Mouse (Mus musculus) 416B (cell line): Measurements from ENCODE around the gene Calhm4.
"Not testable (repeated sequence)": the region's sequence is repeated elsewhere in the genome, so short reads cannot be mapped to it uniquely, and the experiment has no call there.

ENCODE experiments used
- DNase-seq: peaks from one replicate; pipeline ENCODE4 v3.0.0; 2011; ENCODE audit warnings: low read depth

Calhm4 gene

DNA sequence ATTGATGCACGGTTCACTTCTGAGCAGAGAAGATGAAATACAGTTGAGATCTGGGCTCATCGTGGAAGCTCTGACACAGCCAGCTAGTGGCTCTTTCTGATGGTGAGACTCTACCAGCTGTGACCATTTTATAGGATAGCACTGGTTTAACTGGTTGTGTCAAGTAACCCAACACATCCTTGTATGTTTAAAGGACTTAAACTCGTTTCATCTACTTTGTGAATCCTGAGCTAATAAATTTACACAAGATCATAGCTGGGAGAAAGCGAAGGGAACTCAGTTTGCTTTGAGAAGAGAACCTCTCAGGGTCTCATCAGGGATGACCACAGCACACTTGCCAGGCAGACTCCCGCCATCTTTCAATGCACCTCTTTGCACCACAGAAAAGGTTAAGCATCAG is at the start of gene Calhm4:
Calhm4 (minus strand) TSS at position 101 of the 400 bp plus-strand sequence.
- no peak for DNase-seq

DNA sequence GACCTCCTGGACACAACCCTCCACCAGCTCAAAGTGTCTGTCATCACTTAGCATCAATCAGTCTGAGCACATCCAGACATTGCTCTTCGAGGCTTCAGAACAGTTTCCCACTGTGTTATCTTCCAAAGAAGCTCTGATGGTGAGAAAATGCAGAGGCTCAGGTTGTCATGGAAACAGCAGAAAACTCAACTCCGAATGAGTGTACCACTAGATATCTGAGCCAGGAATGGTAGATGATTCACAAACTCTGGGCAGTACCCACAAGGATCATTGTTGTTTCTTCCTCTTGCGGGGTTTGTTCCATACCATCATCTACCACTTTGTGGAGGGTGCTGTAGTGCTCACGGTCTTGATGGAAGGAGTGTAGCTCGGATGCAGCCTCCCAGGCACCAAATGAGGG is 47.8 kb upstream of the Calhm4 start:
- DNase-seq, result no peak

DNA sequence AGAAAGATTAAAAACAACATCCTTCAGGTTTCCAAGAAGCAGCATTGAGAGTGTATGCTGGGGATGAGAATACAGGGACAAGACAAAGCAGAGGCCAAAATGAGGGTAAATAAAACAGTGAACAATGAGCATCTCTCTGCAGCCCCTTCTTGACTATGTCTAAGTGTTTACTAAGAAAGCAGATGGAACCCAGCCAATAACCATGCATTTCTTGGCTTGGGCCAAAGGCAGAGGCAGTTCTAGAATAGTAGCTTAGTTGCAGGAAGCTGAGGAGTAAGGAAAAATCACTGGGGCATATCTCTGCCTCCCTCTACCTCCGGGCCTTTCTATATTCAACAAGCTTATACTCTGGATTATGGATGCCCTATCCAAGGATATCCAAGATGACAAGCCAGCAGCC is 46.4 kb upstream of the Calhm4 start:
- DNase-seq, result no peak

DNA sequence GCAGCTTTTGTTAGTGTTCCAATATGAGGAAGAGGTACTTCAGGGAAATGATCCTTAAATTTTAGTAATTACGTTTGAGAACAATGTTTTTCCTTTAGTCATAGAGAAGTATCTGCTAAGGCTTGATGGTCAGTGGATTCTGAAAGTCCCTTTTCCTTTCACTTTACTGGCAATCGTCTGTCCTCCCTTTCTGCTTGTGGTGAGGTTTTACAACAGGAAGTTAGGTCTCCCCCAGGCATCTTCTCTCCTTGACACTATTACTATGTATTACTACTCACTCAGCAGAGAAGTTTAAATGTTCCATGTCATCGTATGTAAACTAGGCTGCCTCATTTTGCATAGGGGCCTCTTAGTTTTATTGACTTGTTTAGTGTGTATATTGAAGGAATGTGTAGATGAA is 45.4 kb upstream of the Calhm4 start:
- DNase-seq, result peak; percentile 36

DNA sequence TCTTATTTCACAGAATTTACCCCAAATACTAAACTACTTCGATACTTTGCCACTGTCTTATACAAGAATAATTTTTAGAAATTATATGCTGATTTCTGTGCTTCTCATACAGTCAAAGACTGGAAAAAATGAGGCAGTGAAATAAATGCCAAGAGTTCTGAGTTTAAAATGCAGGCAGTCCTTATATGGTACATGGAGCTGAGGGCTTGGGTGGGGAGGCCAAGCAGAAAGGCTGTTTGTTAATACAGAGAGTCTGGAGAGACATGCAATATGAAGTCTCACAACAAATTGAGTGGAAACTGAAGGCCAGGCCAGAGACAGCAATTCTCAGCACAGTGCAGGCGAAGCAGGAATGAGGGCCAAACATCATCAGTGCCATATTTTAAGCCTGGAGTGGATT is 44.4 kb upstream of the Calhm4 start:
- no peak for DNase-seq

DNA sequence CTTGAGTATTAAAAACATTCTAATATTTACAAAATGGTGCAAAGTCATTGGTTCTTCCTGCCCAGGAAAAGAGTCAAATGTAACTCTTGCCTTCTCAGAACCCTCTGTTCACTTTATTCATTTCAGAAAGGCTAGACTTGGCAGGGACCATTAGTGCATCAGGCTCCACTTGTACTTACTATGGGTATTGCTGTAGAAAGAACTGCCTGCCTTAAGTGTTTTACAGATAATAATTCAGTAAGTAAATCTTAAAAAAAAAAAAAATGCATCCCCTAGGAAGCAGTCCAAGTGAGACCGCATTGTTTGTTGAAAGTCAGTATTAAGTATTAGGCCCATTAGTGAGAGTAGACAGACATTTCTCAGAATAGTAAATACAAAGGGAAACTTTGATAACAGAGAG is 42.4 kb upstream of the Calhm4 start:
- no peak for DNase-seq

DNA sequence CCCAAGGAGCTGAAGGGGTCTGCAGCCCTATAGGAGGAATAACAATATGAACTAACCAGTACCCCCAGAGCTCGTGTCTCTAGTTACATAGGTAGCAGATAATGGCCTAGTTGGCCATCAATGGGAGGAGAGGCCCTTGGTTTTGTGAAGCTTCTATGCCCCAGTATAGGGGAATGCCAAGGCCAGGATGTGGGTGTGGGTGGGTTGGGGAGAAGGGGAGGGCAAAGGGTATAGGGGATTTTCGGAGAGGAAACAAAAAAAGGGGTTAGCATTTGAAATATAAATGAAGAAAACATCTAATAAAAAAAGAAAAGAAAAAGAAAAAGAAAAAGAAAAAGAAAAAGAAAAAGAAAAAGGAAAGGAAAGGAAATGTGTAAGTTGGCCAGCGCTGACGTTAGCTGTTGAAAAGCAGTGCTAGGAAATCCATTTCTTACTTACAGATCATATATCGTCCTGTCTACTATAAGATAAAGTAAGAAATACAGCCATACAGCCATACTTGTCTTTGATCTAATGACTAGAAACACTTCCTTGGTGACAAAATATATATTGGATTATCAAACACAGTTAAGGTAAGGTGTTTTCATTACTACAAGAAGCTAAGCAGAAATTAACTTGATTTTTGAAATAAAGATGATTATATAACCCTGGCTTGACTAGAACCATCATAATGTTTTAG is 30.6 kb upstream of the Calhm4 start:
- DNase-seq, result no peak

DNA sequence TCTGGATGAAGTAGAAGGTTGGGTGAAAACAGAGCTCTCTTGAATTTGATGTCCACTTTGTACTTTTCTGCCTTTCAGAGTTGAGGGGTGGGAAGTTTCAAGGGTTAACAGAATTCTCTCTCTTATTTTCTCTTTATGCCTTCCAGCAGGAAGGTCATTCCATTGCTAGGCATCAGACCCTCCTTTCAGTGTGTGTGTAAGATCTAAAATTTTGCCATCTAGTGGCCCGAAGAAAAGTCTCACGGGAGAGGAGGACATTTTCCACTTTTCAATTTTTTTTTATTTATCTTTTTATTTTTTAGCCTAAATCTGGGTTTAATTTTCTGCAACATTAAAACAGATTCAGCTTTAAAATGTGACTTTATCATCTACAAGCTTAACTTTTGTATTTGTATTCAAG is 27.5 kb upstream of the Calhm4 start:
- DNase-seq, result peak; percentile 5

DNA sequence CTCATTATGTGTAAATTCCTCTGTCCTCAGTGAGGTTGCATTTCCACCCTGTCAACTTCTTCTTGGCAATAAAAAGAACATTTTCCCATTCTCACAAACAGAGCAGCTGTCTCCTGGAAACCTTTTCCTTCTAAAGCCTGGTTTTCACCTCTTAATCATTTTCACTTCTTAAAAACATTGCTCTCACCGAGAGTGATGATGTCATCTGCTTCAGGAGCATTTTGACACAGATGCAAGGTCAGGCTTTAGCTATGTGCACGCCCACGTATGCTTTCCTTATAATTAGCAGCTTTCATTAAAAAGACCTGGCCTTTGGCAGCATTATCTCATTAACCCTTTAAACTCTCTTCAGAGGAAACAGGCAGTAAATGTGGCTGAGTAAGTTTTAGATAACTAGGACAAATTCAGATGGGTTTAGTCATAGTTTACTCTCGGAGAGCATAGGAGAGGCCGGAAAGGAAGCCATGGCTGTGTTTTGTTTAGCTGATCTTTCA is 26.9 kb upstream of the Calhm4 start:
- no peak for DNase-seq

DNA sequence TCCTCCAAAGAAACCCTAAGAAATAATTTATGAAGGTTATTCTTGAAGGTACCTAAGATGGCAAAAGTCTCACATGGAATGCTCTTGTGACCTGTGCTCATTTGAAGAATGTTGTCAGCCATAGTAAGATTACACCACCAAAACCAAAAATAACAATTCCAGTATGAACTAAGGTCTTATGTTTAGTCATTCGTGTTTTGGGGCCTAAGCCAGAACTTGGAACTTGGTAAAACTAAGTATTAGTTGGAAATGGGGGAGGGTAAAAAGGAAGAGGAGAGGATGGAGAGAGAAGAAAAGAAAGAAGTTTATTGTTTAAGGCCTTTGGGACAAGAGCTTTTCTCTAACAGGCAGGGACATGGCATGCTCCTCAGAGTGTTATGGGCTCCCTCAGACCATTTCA is 25.5 kb upstream of the Calhm4 start:
- no peak for DNase-seq

DNA sequence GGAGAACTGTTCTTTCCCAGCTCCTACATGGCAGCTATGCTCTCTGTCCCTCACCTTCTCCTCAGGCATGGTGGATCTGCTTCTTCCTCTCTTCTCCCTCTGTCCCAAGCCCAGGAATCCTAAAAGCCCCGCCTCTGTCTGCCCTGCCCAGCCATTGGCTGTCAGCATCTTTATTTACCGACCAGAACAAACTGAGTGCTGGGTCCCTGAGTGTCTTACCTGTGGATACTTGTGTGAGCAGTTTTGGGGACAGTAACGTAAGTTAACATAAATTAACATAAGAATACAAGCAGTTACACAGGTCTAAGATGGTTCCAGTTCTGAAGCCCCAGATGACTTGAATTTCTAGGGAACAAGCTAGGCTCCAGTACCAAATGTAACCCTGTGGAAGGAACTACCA is 22.5 kb upstream of the Calhm4 start:
- no peak for DNase-seq

DNA sequence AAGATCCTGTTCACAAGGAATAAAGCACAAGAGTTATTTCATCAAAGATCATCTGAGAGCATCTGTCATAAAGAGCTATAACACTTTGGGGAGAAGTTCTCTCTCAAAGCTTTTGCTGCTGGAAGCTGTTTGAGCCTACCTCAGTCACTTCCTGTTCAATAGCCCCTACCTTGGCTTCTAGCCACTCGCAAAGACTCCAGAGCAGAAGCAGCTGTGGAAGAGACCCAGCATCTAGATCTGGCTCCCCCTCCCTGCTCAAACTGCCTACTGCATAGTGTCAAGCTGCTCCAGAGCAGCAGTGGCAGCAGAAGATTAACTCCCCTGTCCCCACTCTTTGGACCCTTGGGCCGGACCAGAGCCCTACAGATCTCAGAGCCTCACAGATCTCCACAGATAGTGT is 9.9 kb upstream of the Calhm4 start:
- DNase-seq, result no peak

DNA sequence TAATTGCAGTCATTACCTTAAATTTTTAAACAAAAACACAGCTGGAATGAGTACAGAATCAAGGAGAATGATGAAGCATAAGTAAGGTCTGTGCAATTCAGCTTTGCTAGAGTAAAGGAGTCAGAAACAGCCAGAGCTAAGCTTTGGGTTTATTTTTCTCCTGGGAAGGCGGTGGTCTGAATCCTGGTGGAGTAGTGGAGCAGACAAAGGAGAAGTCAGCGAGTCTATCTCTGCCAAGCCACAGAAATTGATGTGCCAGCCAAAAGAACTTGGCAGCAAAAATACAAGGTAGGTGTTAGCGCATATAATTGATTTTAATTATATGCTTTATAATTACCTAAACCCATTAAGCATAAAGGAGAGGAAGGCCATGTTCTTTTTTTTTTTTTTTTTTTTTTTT is 6.7 kb downstream of the Calhm4 start, which contains the start of gene Trappc3l:
Trappc3l (plus strand) TSS at position 197 of the 400 bp plus-strand sequence.
- no peak for DNase-seq

DNA sequence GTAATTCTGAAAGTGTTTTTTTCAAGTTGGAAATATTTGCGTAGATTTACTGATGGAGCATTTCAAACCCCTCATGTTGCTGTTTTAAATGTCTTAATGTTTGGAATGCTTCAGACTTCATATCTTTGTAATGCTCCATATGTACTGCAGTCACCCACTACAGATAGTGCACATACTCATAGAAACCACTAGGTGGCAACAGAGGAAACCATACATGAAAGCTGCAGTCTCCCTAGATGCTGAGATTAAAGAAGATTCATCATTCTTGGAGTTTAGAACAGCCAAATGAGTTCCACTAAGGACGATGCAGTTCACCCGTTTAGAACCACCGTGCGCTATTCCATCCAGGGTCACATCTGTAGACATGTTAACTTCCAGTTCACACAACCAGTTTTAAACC is 7.5 kb downstream of the Calhm4 start:
- DNase-seq, result peak; percentile 69

DNA sequence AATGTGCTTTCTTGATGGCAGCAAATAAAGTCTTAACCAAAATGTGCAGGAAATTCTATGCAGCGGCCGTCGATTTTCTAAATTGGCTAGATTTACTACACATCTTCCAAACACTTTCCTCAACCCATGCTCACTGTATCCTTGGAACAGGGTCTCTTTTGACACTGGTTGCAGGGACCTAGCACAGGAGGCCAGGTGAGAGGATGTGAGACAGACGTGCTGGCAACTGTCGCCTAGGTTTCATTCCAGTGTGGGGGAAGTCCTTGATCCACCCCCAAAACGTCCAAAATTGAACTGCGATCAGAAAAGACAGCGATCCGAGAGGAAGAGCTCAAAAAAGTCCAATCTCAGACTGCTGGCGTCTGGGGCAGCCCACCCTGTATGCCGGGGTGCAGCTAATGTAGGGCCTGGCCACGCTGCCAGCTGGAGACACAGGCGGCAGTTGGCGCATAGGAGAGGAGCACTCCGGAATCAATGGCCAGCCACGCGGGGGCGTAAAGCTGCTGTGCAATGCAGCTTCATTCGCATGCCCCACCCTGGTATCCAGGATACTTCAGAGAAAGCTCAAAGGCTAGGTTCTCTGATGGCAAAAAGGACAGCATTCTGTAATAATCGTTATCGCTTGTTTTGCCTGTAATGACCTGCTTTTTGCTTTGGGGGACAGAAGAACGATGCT is 10.3 kb downstream of the Calhm4 start:
- no peak for DNase-seq

DNA sequence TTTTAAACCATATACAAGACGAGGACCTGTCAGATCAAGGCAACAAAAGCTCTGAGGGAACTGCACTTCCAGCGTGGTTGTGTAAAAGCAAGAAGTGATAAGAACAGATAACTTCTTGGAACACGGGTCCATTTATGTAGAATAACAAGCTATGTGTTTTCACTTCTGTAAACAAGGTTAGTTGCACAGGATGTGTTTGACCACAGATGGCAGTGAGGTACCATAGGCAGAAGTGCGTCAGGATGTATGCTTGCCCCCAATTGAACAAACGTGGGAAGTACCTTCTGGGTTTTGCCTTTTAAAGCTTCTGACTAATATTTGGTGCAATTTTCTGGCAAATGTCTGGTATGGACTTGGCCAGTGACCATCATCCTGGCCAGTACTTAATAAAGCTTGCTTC is 13.8 kb downstream of the Calhm4 start:
- no peak for DNase-seq

DNA sequence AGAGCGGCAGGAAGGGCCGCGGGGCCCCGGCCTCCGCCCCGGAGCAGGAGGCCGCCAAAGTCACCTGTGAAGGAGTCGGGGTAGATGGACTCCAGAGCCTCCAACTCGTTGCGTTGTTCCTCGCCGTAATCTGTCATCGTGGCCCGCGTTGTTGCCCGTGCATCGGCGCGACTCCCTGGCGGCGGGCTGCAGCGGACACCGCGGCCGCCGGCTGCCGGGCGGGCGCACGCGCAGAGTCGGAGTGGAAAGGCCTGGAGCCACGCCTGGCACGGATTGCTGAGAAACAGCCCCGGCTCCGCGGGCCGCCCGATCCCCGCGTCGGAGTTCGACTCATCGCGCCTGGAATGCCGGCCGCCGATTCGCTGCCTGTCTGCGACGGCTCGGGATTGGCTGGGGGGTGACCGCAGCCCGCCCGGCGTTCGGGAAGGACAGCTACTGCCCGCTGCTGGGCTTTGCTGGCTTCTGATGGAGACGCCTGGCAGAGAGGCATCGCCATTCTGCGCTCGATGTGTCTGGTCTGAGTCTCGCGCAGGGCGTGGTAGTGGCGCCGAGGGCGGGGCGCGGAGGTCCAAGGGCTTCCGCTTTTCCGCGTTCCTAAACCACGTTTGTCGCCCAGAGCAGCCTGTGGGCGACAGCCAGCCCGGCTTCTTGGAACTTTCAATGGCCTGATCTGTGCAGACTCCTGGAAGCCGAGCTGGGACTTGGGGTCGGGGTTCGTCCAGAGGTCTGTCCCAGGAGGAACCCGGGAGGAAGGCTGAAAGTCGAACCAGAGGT is 24.6 kb downstream of the Calhm4 start, which contains the start of gene Rwdd1:
Rwdd1 (minus strand) TSS at position 323 of the 774 bp plus-strand sequence.
- peak; percentile 96 for DNase-seq

DNA sequence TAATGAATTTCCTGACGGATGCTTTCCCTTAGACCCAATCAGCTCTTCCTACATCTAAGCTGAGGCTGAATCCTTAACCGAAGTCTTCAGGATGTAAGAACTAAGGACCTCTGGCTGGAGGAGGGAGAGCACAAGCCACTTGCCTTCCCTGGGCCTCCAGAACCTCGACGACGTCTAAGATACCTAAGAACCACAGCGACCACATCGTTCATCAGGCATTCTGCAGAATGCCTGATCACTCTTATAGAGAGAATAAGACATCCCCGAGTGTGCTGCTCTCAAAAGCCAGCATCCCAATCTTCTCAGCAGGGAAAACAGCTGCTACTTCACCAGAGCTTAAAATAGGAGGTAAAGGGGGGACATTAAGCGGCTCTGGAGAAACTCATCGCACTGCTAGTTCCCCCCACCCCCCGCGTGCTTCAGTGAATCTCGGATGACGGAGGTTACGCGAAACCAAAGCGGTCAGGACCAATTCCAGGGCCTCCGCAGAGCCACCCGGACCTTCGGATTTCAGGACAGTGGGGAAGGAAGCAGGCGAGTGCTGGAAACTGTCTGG is 25.3 kb downstream of the Calhm4 start:
- peak; percentile 52 for DNase-seq

DNA sequence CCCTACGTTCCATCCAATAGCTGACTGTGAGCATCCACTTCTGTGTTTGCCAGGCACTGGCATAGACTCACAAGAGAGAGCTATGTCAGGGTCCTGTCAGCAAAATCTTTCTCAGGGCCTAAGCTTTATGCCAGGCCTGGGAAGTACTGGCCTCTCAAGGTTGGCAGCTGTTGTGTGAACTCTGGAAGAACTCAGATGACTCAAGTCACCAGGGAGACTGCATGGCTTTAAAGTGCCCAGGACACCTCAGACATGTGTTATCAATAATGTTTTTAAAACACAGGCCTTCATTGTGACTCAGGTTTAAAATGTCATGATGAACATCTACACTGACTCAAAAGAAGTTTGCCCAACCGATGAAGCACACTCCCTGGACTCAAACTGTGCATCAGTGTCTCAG is 30.9 kb downstream of the Calhm4 start:
- no peak for DNase-seq

DNA sequence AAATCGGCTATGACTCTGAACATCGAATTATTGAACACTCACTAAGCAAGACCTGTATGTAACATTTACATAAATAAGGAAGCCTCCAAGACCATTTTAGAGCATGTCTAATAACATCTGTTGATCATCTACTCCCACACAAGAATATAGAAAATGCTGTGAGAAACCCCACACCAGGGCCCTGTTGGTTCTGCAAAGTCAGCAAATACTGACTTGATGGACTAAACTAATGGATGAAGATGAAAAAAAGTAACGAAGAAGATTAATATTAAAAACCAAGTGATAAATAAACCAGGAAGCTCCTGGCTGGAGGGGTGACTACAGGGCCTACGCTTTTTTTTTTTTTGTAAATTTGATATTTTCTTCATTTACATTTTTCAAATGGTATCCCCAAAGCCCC is 31.5 kb downstream of the Calhm4 start:
- no peak for DNase-seq

DNA sequence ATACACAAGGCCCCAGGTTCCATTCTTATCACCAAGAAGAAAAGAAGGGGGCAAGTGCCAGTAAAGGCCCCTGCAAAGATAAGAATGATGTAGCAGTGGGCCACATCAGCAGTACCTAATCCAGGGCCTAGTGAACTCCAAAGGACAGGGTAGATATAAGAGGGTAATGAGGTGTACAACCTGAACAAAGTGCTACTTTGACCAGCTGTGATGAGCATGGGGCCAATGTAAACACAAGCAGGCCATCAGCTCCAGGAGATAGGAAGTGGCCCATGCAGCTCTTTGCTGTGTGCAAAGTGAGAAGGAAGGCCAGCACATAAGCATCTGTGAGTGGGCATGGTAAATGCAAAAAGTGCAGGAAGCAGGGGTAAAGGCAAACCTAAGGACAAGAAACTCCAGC is 45.7 kb downstream of the Calhm4 start:
- no peak for DNase-seq

DNA sequence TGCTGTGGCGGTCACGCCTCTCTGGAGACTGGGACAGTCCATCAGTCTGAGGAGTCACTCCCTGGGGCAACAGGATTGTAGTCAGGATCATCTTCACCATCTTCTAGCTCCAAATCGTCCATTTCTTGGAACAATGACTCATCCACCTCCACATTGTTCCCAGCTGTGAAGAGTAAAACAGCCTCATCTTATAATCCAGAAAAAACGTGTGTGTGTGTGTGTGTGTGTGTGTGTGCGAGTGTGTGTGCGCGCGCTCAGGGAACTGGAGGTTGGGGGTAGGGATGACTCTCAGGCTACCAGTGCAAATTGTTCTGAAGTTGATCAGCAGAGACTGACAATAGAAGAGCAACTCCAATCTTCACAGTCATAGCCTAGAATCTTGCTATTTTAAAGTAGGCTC is 47.4 kb downstream of the Calhm4 start:
- DNase-seq, result not testable (repeated sequence)
